Mouse (Mus musculus) brown adipose tissue, adult 24 weeks (tissue): ENCODE results near the gene B3gnt9. TPM values are rescaled to one million over a fixed set of nuclear protein-coding genes. Genes with fewer than 3 reads are reported as not detected.
A peak's percentile ranks its signal among the peaks of the same experiment; 100 is the strongest.

Experiments used
- H3K27ac ChIP-seq: fragments of 200-500 bp; replicated peaks from 2 replicates; pipeline ENCODE4 v1.5.1; 2012; ENCODE audit warnings: low read depth, mild to moderate bottlenecking, low read length
- H3K4me1 ChIP-seq: fragments of 200-500 bp; 2 replicates; pipeline ENCODE4 v1.6.1; 2012; ENCODE audit warnings: low read length, mixed read lengths; ENCODE audit not compliant: control insufficient read depth, insufficient read depth, insufficient read length
- H3K4me3 ChIP-seq: fragments of 200-500 bp; 2 replicates; pipeline ENCODE4 v1.5.1; 2012; ENCODE audit warnings: low read depth, mild to moderate bottlenecking, low read length, moderate library complexity; ENCODE audit not compliant: insufficient read depth
- polyA plus RNA-seq: library from polyadenylated mRNA; stranded (reverse); fragments of >200 nt; gene quantifications from 2 replicates; pipeline ENCODE4 v1.2.4, GENCODE M21; 2012; ENCODE audit not compliant: missing spikeins, insufficient read depth, insufficient read length

The B3gnt9 gene
- polyA plus RNA-seq, 1 experiment, result 1.9 TPM

DNA sequence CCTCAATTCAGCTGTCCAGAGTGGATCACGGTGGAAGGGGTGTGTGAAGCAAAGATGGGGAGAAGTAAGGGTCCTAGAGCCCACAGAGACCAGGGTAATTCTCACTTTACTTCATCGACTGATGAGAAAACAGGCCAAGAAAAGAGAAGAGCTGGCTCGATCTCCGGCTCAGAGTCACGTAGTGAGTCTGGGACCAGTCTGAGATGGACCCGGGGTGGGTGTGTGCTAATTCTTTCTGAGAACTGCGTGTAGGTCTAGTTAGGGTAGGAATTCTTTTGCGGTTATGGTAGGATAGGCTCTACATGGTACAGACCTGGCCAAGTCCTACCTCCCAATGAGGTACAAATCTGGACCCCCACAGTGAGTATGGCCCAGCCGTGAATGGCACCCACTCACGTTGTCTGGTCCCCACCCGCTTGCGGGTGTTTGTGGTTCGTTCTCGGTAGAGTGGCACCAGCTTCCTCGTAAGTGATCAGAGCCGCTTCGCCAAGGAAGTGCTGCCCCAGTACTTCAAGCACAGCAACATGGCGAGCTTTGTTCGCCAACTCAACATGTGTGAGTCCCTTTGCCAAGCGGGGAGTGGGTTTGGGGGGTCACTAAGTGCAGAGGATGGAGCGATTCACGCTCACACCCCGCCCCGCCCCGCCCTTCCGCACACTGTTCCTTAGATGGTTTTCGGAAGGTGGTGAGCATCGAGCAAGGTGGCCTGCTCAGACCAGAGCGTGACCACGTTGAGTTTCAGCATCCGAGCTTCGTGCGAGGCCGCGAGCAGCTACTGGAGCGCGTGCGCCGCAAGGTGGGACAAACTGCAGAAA lies 15.4 kb upstream of the B3gnt9 start:
- H3K4me1 ChIP-seq, result peaks cover 2% of the 10 kb centered on the region; the same call in 1 of the 2 replicates
- H3K4me3 ChIP-seq, result peak overlapping the region; percentile 64
- no peak overlapping the region for H3K27ac ChIP-seq

DNA sequence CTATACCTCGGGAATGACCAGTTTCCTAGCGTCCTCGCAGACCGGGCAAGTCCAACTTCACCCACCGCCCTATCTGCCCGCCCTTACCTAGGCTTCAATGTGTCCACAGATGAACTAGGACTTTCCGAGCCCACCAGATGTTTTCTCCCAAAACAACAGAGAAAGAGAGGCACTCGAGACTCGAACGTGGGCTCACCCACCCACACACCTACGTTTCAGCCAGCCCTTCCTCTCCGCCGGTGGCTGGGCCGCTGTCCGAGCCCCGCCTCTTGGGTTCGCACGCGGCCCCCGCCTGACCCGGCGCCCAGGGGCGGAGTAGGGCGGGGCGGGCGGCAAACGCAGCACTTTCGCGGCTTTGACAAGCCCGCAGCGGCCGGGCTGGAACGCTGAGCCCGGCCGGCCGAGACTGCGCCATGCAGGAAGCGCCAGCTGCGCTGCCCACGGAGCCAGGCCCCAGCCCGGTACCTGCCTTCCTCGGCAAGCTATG lies 14.6 kb upstream of the B3gnt9 start, which contains the start of gene Hsf4:
TSS of gene Hsf4 (plus strand) at position 341 of the 487 bp plus-strand sequence.
- Histone ChIP-seq H3K4me1 (peaks cover 5% of the 10 kb centered on the region; the same call in 1 of the 2 replicates), H3K27ac (peak within 1 kb of the TSS; percentile 37; the same call in 1 of the 2 replicates), H3K4me3 (peak within 1 kb of the TSS; percentile 64)

DNA sequence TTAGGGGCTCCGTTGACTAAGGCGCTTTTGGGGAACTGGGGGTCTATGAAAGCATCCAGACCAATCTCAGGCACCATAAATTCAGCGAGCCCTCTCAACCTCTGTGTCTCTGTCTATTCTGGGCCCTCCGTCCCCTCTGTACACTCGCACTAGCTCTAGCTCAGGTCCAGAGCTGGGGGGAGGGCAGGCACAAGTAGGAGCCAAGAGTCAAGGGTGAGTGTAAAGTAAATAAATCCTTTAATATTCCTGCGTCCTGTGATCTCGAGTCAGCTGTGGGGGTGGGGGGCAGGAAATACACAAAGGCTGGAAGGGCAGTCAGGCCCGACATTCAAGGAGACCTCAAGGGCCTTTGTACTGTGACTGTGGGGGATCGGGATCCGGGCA lies 14.1 kb upstream of the B3gnt9 start:
- Histone ChIP-seq H3K4me3 (peak overlapping the region; percentile 64), H3K27ac (0 out of 2 replicates have a peak overlapping the region, but pooled peaks have one; percentile 37)

DNA sequence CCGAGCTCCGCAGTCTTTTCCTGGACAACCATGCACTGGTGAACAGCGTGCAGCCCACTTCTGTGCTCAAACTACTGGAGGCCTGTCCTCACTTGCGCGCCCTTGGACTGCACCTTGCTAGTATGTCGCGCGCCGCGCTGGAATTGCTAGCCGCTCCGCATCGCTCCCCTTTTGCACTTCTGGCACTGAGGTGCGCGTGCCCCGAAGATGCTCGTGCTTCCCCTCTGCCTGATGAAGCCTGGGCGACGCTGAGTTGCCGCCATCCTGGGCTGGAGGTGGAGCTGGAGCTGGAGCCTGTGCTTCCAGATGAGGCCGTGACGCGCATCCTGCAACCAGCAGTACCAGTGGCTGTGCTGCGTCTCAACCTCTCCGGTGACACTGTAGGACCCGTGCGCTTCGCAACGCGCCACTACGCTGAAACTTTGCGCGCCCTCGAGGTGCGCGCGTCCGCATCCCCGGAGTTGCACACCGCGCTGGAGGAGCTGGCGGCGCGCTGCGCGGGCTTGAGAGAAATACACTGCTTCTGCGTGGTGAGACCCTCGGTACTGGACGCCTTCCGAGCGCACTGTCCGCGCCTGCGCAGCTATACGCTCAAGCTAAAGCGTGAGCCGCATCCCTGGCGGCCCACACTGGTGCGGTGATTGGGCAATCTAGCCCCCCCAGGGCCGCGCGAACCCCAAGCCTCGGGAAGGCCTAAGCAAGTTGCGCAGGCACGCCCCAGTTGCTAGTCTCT lies 13.6 kb upstream of the B3gnt9 start:
- H3K4me1 ChIP-seq, result peaks cover 5% of the 10 kb centered on the region; the same call in 1 of the 2 replicates
- no peak overlapping the region for H3K27ac ChIP-seq
- H3K4me3 ChIP-seq, result peak overlapping the region; percentile 64

More for the DNA sequence above, 14.1 kb upstream of the B3gnt9 start:
- H3K4me1 ChIP-seq, result peaks cover 5% of the 10 kb centered on the region; the same call in 1 of the 2 replicates

DNA sequence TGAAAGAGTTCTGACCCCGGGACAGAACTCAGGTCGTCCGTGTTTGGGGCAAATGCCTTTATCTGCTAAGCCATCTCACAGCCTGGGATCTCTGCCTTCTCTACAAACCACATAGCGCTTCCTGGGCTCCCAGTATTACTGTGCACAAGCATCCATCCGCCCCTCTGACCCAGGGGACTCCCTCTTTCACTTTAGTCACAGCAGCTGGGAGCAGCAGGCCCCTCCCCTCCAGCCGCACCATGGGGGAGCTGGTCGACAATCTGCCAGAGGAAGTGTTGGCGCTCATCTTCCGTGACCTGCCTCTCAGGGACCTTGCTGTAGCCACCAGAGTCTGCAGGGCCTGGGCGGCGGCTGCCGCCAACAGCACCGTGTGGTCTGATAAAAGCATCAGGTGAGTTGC lies 11.8 kb upstream of the B3gnt9 start:
- H3K27ac ChIP-seq, result no peak overlapping the region

DNA sequence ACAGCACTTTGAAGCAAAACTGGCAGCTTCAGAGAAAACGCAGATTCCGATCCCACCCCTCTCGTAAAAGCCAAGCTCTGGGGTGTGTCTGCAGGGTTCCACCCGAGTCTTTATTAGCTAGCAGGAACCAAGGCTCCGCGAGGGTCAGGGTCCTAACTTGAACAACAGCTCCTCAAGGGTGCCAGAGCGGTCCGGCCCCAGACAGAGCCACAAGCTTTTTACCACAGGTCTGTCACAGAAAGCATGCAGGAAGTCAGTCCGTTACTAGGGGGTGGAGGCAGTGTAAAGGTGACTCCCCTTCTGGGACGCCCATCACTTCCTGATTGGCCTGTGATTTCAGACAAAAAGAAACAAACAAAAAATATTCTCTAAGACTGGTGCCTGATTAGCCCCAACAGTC lies 10.2 kb upstream of the B3gnt9 start:
- H3K4me3 ChIP-seq, result peak overlapping the region; percentile 84
- no peak overlapping the region for H3K27ac ChIP-seq

More for the DNA sequence above, 11.8 kb upstream of the B3gnt9 start:
- Histone ChIP-seq H3K4me3 (no peak overlapping the region), H3K4me1 (peaks cover 5% of the 10 kb centered on the region; the same call in 1 of the 2 replicates)

DNA sequence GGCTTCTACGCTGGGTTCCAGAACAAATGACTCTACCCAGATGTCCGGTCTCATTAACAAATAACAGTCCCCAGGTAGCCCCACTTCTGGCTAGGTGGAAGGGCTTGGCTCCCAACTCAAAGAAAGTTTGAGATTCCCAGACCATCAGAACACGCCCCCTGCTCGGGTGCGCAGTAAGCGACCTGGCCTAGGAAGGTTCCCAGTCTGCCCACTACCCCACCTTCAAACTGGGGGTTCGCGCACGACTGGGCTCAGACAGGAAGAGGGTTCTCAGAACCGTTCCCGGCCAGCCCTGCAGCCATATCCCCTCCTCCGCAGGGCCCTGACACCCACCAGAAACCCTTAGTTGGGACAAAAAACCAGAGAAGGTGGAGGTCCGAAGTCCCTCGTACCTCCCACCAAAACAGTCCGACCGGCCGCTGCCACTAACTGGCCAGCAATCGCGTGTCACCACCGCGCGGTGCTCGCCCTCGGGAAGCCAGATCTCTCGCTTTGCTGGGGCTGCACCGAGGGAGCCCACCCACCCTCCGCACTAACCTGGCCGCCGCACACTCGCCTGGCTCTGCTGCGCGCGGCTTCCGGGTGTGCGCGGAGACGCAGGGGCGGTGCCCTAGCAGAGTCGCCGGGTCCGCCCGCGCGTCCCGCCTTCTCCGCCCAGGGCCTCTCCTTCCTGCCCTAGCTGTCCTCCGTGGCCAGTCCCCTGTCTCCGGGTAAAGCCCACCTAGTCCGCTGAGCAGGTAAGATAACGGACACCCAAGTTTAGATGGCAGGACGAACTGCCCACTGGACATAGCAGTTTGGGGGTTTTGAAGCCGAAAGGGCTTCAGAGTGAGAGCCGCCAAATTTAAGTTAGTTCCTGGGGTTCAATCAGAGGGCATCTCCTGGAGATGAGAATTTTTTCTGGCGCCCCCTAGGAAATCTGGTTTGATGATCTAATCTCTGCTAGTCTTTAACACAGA lies 9.3 kb upstream of the B3gnt9 start, which contains the start of the genes Tradd and Fbxl8:
TSS of gene Tradd (minus strand) at position 586 of the 959 bp plus-strand sequence.
TSS of gene Fbxl8 (plus strand) at position 625 of the 959 bp plus-strand sequence.
- Histone ChIP-seq H3K4me3 (peak within 1 kb of the TSS; percentile 84), H3K27ac (peak within 1 kb of the TSS; percentile 66), H3K4me1 (peaks cover 5% of the 10 kb centered on the region; the same call in 1 of the 2 replicates)

More for the DNA sequence above, 10.2 kb upstream of the B3gnt9 start:
- peaks cover 5% of the 10 kb centered on the region; the same call in 1 of the 2 replicates for H3K4me1 ChIP-seq

DNA sequence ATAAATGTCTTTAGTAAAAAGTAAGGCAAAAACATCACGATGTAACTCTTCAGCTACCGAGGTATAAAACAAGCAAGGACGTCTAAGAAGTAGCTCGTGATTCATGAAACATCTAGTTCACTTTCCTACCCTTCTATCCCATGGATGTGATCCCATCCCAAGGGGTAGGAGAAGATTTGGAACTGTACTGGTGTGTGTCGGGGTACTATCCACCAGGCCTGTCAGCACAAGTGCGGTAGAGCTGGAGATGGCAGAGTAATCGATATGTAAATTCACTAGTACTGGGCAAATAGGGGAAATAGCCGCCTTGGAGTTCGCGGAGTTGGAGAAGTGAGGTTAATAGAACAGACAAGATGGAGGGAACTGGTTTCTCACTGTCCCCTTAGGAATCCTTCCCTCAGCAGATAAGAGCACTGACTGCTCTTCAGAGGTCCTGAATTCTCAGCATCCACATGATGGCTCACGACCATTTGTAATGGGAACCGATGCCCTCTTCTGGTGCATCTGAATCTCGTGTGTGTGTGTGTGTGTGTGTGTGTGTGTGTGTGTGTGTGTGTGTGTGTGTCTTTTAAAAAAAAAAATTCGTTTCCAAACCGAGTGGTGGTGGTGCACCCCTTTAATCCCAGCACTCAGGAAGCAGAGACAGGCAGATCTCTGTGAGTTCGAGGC lies 8.4 kb upstream of the B3gnt9 start:
- H3K4me3 ChIP-seq, result peak overlapping the region; percentile 84
- H3K27ac ChIP-seq, result no peak overlapping the region
- peaks cover 5% of the 10 kb centered on the region; the same call in 1 of the 2 replicates for H3K4me1 ChIP-seq

DNA sequence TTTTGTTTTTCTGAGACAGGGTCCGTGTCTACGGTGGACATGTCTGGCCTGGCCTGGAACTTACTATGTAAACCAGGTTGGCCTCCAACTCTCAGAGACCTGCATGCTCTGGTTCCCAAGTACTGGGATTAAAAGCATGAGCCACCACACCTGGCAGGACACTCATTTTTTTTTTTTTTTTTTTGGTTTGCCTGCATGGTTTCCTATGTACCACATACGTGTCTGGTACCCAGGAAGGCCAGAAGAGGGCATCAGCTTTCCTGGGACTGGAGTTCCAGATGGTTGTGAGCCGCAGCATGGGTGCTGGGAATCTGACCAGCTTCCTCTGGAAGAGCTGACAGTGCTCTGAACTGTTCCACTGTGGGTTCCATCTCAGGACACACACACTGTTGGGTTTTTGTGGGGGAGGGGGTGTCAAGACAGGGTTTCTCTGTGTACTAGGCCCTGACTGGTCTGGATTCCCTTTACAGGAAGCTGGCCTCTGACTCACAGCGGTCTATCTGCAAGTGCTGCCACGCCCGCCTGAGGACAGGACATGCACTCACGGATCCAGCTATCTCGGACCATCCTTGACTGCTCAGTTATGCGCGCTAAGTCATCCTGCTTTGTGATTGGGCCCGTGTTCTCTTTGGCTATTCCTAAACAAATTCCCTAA lies 6.5 kb upstream of the B3gnt9 start:
- Histone ChIP-seq H3K4me3 (no peak overlapping the region), H3K27ac (no peak overlapping the region), H3K4me1 (peaks cover 5% of the 10 kb centered on the region; the same call in 1 of the 2 replicates)

DNA sequence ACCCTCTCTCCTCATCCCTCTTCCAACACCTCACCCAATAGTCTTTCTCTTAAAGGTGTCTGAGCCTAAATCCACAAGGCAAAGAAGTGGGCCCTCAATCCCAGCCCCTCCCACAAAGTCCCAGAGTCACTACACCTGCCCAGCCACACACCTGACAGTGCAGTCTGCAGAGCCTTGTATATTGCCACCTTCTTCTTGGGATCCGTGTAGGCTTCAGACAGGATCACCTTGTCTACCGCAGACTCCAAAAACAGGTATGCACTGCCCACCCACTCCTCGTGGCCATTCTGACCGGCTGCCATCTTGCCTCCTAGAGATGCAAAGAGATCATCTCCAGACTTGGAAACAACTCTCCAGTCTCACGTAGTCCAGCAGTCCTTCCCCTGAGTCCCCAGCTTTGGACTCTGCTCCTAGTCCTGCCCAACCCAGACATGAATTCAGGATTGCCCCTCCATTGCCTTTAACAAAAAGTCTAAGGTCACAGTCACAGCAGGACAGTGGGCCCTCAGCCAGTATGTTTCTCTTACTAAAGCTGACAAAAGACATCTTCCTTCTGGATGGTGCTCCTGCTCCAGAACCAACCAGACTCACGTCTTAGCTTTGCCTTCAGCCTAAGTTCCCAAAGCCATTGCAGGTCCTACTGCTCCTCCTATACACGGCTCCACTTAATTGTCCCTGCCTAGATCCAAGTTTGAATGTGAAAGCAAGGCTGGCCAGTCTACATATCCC lies 5.6 kb upstream of the B3gnt9 start:
- H3K27ac ChIP-seq, result no peak overlapping the region
- H3K4me1 ChIP-seq, result peaks cover 5% of the 10 kb centered on the region; the same call in 1 of the 2 replicates
- no peak overlapping the region for H3K4me3 ChIP-seq

DNA sequence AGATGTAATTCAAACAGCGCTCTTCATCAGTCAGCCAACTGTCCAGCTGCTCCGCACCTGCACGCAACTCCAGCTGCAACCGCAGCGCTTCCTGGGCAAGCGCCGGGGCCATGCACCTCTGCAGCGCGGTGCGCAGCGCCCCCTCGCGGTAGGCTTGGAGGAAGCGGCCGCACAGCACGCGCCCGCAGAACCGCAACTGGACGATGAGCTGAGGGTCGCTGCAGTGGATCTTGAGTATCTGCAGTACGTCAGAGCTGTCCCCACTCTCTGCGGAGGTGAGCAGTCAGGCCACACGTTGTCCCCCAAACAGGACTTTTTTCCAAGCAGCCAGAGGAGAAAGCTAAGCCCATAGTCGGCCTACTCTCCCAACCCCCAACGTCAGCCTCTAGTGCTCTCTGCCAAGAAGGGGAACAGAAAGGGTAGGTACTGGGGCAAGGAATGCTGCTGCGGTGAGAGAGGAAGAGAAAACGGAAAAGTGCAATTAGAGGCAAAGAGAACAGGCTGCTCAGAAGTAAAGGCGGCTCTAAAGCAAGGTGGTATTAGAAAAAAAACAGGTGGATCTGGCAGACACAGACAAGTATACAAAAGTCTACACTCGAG lies 4.9 kb upstream of the B3gnt9 start:
- Histone ChIP-seq H3K4me3 (peak overlapping the region; percentile 34), H3K4me1 (no peaks in the 10 kb centered on the region; the same call in 1 of the 2 replicates)

DNA sequence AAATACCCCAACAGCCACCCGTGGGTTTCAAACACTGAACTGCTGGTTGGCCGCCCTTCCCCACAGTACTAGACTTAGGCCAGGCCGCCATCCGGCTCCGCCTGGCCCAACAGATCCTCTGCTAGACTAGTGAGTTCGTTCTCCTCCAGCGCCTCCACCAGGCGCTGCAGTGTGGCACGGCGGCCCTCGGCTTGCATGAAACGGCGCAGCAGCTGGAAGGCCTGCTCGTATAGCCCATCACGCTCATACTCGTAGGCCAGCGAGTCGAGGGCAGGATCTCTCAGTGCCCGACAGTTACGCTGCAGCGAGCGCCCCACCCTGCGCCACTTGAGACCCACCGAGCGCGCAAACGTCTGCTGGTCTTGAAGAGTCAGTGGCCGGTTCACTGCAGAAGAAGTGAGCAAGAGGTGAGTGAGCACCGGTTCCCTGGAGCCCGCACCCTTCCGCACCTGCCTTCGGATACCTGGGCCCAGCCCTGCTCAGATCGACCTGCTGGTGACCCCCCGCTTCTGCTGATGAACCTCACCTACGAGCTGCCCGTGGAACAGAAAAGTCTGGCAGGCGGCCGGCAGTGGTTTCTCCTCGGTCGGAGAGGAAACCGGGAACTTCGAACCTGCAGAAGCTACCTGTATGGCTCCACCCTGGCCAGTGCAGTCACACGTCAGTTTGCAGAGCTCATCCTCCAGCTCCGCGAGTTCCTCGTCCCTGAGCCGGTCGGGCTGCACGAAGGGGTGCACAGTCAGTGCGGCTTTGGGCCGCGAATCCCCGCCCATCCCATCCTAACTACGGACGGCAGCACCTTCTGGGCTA lies 4.2 kb upstream of the B3gnt9 start:
- H3K27ac ChIP-seq, result no peak overlapping the region
- H3K4me1 ChIP-seq, result no peaks in the 10 kb centered on the region; the same call in 1 of the 2 replicates
- H3K4me3 ChIP-seq, result peak overlapping the region; percentile 34; the same call in 1 of the 2 replicates

More for the DNA sequence above, 4.9 kb upstream of the B3gnt9 start:
- no peak overlapping the region for H3K27ac ChIP-seq
